Mouse (Mus musculus) liver, embryonic 11.5 days (tissue): ENCODE data around the gene Ralgapa2. TPM values are rescaled to one million over a fixed set of nuclear protein-coding genes. Genes with fewer than 3 reads are reported as not detected.

Experiments used
- ATAC-seq: fragments of 200-750 bp; cut with Nextera tagmentation; replicated peaks from 2 replicates; pipeline ENCODE4 v1.8.0; 2017; ENCODE audit warnings: moderate number of reproducible peaks, mild to moderate bottlenecking, moderate TSS enrichment, moderate library complexity; ENCODE audit not compliant: low FRiP score
- DNase-seq: peaks from one replicate; pipeline ENCODE4 v3.0.0-alpha.2; 2017; ENCODE audit warnings: low spot score
- H3K27ac ChIP-seq: fragments of 300-500 bp; sonication (generic); 2 replicates; pipeline ENCODE4 v1.5.1; 2014; ENCODE audit warnings: mild to moderate bottlenecking, low read depth, low read length, control low read depth
- H3K27me3 ChIP-seq: fragments of 300-500 bp; sonication (generic); replicated peaks from 2 replicates; pipeline ENCODE4 v1.6.1; 2014; ENCODE audit warnings: low read length, mixed read lengths; ENCODE audit not compliant: control insufficient read depth, insufficient read depth
- H3K36me3 ChIP-seq: fragments of 300-500 bp; sonication (generic); 2 replicates; pipeline ENCODE4 v1.6.1; 2014; ENCODE audit warnings: mild to moderate bottlenecking, low read length, moderate library complexity, mixed read lengths; ENCODE audit not compliant: control insufficient read depth, insufficient read depth
- H3K4me1 ChIP-seq: fragments of 300-500 bp; sonication (generic); replicated peaks from 2 replicates; pipeline ENCODE4 v1.6.1; 2014; ENCODE audit warnings: low read length, mixed read lengths; ENCODE audit not compliant: control insufficient read depth, insufficient read depth
- H3K4me2 ChIP-seq: fragments of 300-500 bp; sonication (generic); 2 replicates; pipeline ENCODE4 v1.6.1; 2014; ENCODE audit warnings: mild to moderate bottlenecking, control low read depth, moderate library complexity
- H3K4me3 ChIP-seq: fragments of 300-500 bp; sonication (generic); 2 replicates; pipeline ENCODE4 v1.5.1; 2014; ENCODE audit warnings: low read depth, low read length, control low read depth
- H3K9ac ChIP-seq: fragments of 300-500 bp; sonication (generic); 2 replicates; pipeline ENCODE4 v1.6.1; 2014; ENCODE audit warnings: low read depth, low read length, control low read depth
- H3K9me3 ChIP-seq: fragments of 300-500 bp; sonication (generic); 2 replicates; pipeline ENCODE4 v1.6.1; 2016; ENCODE audit warnings: low read length, inconsistent platforms, mixed read lengths; ENCODE audit not compliant: control insufficient read depth
- WGBS: fragments of 180-500 bp; shearing (Covaris S2); extraction: QIAGEN DNeasy Blood & Tissue Kit; methylation state at CpG from one replicate; pipeline ENCODE4 v1.1.7; 2014; 5-methylcytosine and 5-hydroxymethylcytosine counted together
- polyA plus RNA-seq: library from polyadenylated mRNA; unstranded; fragments of >200 nt; fragmentation: Nextera tagmentation; extraction: Ambion mirVana; gene quantifications from 2 replicates; pipeline ENCODE4 v1.2.1, GENCODE M21; 2014

Ralgapa2 gene
- polyA plus RNA-seq, 1 experiment from 2014 or later: 13.0 TPM

GRCm38 (mm10) chr2:146218881-146219535 is 293.1 kb downstream of the Ralgapa2 start:
- ATAC-seq (no peak), DNase-seq (no peak)
- Histone ChIP-seq H3K27me3 (peaks cover 87% of the 10 kb centered on the region), H3K9ac (no peak overlapping the region), H3K27ac (no peak overlapping the region), H3K36me3 (no peaks in the 10 kb centered on the region), H3K9me3 (no peaks in the 10 kb centered on the region), H3K4me3 (no peak overlapping the region), H3K4me2 (no peak overlapping the region), H3K4me1 (peaks cover 25% of the 10 kb centered on the region)
- WGBS: 7% methylated on average over 19 of the region's 19 CpGs

GRCm38 (mm10) chr2:146218161-146218691 is 293.9 kb downstream of the Ralgapa2 start:
- peak overlapping the region; percentile 32 for H3K4me3 ChIP-seq
- no peak overlapping the region for H3K27ac ChIP-seq
- no peaks in the 10 kb centered on the region for H3K9me3 ChIP-seq
- DNase-seq (peak; percentile 34), ATAC-seq (no peak)
- H3K27me3 ChIP-seq: peaks cover 79% of the 10 kb centered on the region
- peak overlapping the region; percentile 54 for H3K4me2 ChIP-seq
- H3K4me1 ChIP-seq: peaks cover 22% of the 10 kb centered on the region
- H3K9ac ChIP-seq: no peak overlapping the region
- 3% methylated on average over 40 of the region's 40 CpGs for WGBS
- H3K36me3 ChIP-seq: no peaks in the 10 kb centered on the region

DNA sequence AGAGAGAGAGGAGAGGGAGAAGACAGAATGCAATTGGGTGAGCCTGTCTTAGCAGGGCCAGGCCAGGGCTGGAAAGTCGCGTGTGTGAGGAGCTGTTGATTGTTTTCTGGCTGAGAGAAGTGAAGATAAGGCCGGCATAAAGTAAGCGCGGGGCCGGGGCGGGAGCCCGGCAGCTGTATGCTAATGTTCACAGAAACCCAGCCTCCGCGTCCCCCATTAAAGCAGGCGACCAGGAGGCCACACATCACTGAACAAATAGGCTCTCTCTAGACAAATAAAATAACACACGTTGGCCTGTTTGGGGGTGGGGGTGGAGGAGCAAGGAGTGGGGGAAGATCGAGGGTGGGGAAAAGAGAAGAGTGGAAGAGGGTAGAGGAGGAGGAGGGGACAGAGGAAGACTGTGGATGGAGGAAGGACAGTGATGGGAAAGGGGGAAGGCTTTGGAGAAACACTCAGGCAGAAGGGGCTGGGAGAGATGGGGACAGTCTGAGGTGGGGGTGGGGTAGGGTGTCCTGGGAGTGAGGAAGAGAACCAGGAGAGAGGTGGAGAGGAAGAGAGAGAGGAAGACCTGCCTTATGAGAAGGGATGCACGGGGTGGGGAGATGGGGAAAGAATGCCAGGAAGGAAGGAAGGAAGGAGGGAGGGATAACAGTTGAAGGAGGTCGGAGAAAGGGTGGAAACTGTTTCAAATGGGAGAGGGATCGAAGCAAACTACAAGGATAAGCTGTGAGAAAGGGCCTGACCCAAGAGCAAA is 294.7 kb downstream of the Ralgapa2 start:
- WGBS: 3% methylated on average over 16 of the region's 16 CpGs
- Histone ChIP-seq H3K9ac (no peak overlapping the region), H3K27ac (no peak overlapping the region), H3K4me2 (peak overlapping the region; percentile 22), H3K27me3 (peaks cover 71% of the 10 kb centered on the region), H3K4me1 (peaks cover 17% of the 10 kb centered on the region), H3K36me3 (no peaks in the 10 kb centered on the region), H3K4me3 (no peak overlapping the region), H3K9me3 (no peaks in the 10 kb centered on the region)
- ATAC-seq: no peak
- DNase-seq: peak; percentile 41

DNA sequence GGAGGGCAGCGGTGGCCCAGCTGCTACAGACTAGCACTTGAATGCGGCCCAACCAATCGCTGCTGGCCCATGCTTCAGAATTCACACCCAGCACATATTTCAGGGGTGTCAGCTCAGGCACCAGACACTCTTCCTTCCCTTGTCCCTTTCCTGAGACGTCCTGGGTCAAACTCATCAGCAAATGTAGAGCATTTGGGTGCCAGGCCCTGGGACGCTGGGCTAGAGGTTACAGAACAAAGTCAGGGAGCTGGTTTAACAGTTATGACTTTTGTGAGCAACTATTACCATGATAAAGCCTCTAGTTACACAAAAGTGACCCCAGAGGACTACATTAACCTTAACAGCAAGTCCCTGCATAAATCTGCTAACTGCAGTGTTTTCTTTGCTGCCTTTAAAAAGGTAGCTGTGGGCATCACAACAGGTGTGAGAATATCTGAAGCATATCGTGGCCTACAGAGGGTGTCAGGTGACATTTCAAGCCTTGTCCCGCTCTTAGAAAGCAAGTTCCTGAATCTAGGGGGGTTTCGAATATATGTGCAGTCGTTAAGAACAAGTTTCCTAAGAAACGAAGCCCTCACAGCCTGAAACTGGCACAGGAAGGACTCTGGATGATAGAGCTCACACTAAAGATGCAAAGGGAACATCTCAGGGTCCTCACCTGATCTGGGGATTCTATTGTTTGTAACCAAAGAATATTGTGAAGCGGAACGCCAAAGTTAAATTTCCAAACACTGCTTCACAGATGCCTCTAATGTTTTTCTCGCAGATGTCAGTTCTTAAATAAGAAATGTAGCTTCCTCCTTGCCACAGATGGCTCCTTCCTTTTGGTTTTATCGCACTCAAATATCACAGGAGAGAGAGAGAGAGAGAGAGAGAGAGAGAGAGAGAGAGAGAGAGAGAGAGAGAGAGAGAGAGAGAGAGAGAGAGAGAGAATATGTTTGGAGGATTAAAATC is 295.8 kb downstream of the Ralgapa2 start:
- WGBS: 20% methylated on average over 14 of the region's 14 CpGs

GRCm38 (mm10) chr2:146214715-146215114 is 297.4 kb downstream of the Ralgapa2 start:
- H3K9ac ChIP-seq: no peak overlapping the region
- no peak overlapping the region for H3K4me2 ChIP-seq
- WGBS: 7% methylated on average over 9 of the region's 9 CpGs
- no peaks in the 10 kb centered on the region for H3K9me3 ChIP-seq
- 0 out of 2 replicates have a peak, but pooled peaks have one; percentile 11 for ATAC-seq
- peaks cover 46% of the 10 kb centered on the region for H3K27me3 ChIP-seq
- DNase-seq: no peak
- H3K4me1 ChIP-seq: peaks cover 4% of the 10 kb centered on the region; the same call in 1 of the 2 replicates
- H3K36me3 ChIP-seq: no peaks in the 10 kb centered on the region
- no peak overlapping the region for H3K27ac ChIP-seq
- no peak overlapping the region for H3K4me3 ChIP-seq

More for the DNA sequence above, 295.8 kb downstream of the Ralgapa2 start:
- no peak for ATAC-seq
- Histone ChIP-seq H3K9ac (no peak overlapping the region), H3K36me3 (no peaks in the 10 kb centered on the region), H3K27me3 (peaks cover 61% of the 10 kb centered on the region), H3K4me1 (peaks cover 7% of the 10 kb centered on the region; the same call in 1 of the 2 replicates), H3K27ac (no peak overlapping the region), H3K4me3 (no peak overlapping the region), H3K4me2 (no peak overlapping the region), H3K9me3 (no peaks in the 10 kb centered on the region)
- no peak for DNase-seq

- ATAC-seq: no peak
- Histone ChIP-seq H3K9ac (no peak overlapping the region), H3K27me3 (peaks cover 10% of the 10 kb centered on the region), H3K9me3 (no peaks in the 10 kb centered on the region), H3K4me3 (no peak overlapping the region), H3K4me1 (no peaks in the 10 kb centered on the region), H3K27ac (no peak overlapping the region), H3K36me3 (no peaks in the 10 kb centered on the region), H3K4me2 (no peak overlapping the region)
- 54% methylated on average over 4 of the region's 4 CpGs for WGBS
- no peak for DNase-seq
These were observed 301.2 kb downstream of the Ralgapa2 start for GRCm38 (mm10) chr2:146210968-146211367.

DNA sequence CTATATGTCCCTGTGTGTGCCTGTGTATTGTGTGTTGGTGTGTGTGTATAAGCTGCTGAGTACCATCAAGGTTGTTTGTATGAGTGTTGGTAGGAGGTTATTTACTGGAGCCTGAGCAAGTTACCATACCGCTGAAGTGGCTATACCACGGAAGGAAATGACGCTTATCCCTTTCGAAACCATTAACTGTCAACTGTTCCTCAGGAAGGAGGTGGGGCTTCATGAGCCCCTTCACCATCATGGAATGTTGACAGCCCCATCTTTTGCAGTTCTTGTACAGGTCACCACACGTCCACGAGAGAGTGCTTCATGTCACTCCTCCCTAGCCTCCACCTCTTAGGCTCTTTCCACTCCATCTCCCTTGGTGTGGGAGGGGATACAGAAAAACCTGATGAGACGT is 314.2 kb downstream of the Ralgapa2 start:
- Histone ChIP-seq H3K4me2 (no peak overlapping the region), H3K9ac (no peak overlapping the region), H3K27me3 (no peaks in the 10 kb centered on the region), H3K4me3 (no peak overlapping the region), H3K27ac (no peak overlapping the region), H3K9me3 (no peaks in the 10 kb centered on the region), H3K4me1 (no peaks in the 10 kb centered on the region), H3K36me3 (no peaks in the 10 kb centered on the region)
- DNase-seq (no peak), ATAC-seq (no peak)
- WGBS: 45% methylated on average over 7 of the region's 7 CpGs

DNA sequence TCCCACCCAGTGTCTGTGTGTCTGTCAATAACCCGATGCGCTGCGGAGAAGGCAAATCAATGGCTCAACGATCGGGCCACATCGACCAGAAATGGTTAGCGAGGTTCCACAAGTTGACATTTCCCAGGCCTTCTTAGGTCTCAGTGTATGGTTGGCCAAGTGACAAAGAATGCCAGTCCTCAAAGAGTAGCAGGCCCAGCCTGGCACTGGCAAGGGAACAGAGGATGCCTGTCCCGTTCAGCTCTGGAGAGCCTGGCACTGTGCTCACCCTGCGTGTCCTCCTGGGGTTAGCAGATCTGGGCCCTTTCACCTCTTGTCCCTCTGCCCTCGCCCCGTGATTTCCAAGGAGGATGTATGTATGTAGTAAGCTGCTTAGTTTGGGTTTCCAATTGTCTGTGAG is 316.0 kb downstream of the Ralgapa2 start:
- H3K9me3 ChIP-seq: no peaks in the 10 kb centered on the region
- H3K9ac ChIP-seq: no peak overlapping the region
- no peak overlapping the region for H3K4me3 ChIP-seq
- H3K4me1 ChIP-seq: no peaks in the 10 kb centered on the region
- no peaks in the 10 kb centered on the region for H3K36me3 ChIP-seq
- WGBS: 83% methylated on average over 11 of the region's 11 CpGs
- ATAC-seq (no peak), DNase-seq (no peak)
- H3K27me3 ChIP-seq: no peaks in the 10 kb centered on the region
- H3K27ac ChIP-seq: no peak overlapping the region
- no peak overlapping the region for H3K4me2 ChIP-seq
